Mouse (Mus musculus): Measurements from ENCODE around the gene Xpo6. TPM values are rescaled to one million over a fixed set of nuclear protein-coding genes. Genes with fewer than 3 reads are reported as not detected.
A peak's percentile ranks its signal among the peaks of the same experiment; 100 is the strongest.

The Xpo6 gene
- total RNA-seq, 1 experiment, result 92.7 TPM

- Histone ChIP-seq H3K9me3 (ENCODE audit: control insufficient read depth, insufficient read depth, low read depth, low read length) (no peaks in the 10 kb centered on the region), H3K4me1 (ENCODE audit: control insufficient read depth in 2 of 2, insufficient read depth in 2 of 2, low read length in 2 of 2, poor library complexity in 1 of 2) (peaks cover 14 to 16% of the 10 kb centered on the region in 2 experiments), H3K9ac (ENCODE audit: insufficient read depth, low read depth, low read length, poor library complexity, severe bottlenecking) (no peak overlapping the region), H3K27ac (ENCODE audit: insufficient read depth, low read depth, low read length, poor library complexity, severe bottlenecking) (peak overlapping the region; percentile 36; the same call in 1 of the 2 replicates), H3K36me3 (ENCODE audit: control insufficient read depth, insufficient read depth, low read length, poor library complexity, severe bottlenecking) (no peaks in the 10 kb centered on the region), H3K4me3 (ENCODE audit: insufficient read depth in 1 of 2, low read depth in 1 of 2, low read length in 2 of 2, poor library complexity in 1 of 2, severe bottlenecking in 1 of 2) (no peak overlapping the region)
- in situ Hi-C loops (cut with MboI; ENCODE audit: low sequenced_read_pairs in 2 of 2, unreplicated experiment in 2 of 2), result no loop called here
- TF ChIP-seq HCFC1 (IDR thresholded peaks at IDR 0.05; ENCODE audit: borderline replicate concordance, insufficient read depth, low read length) (no peak), MAFK (IDR thresholded peaks at IDR 0.05; ENCODE audit: insufficient read depth, low read depth, low read length) (no peak)
- DNase-seq (ENCODE audit: low read depth, low spot score), result no peak
These were observed 18.8 kb downstream of the Xpo6 start for GRCm38 (mm10) chr7:126181487-126181886.

DNA sequence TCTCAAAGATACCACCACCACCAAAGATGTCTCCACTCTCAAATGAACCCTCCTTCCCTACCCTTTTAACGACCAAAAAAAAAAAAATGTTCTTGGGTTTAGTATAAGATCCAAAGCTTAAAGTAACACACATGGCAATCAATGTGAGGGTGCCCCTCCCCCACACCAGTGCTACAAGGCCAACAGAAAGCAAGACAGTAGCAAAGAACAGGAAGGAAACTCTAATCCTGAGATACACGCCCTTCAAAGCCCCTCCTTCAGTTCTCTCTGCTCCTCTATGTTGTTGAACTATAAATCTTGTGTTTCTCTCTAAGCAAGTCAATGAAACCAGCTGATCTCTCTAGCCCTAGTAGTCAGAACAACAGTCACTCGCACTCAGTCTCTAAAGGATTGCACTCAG, 19.3 kb downstream of the Xpo6 start:
- peak overlapping the region; percentile 36; the same call in 1 of the 2 replicates for H3K27ac ChIP-seq (ENCODE audit: insufficient read depth, low read depth, low read length, poor library complexity, severe bottlenecking)
- TF ChIP-seq MAFK (IDR thresholded peaks at IDR 0.05; ENCODE audit: insufficient read depth, low read depth, low read length), result no peak
- TF ChIP-seq HCFC1 (IDR thresholded peaks at IDR 0.05; ENCODE audit: borderline replicate concordance, insufficient read depth, low read length), result no peak
- TF ChIP-seq ZC3H11A (IDR thresholded peaks at IDR 0.05; ENCODE audit: borderline replicate concordance, low read depth, low read length), result no peak
- TF ChIP-seq CHD2 (IDR thresholded peaks at IDR 0.05; ENCODE audit: low read depth, low read length), result no peak
- TF ChIP-seq ZNF384 (IDR thresholded peaks at IDR 0.05; ENCODE audit: low read depth, low read length), result no peak

GRCm38 (mm10) chr7:126178804-126179203, 21.5 kb downstream of the Xpo6 start:
- peaks cover 16% of the 10 kb centered on the region in 2 experiments for H3K4me1 ChIP-seq (ENCODE audit: control insufficient read depth in 2 of 2, insufficient read depth in 2 of 2, low read length in 2 of 2, poor library complexity in 1 of 2)
- peaks cover 3% of the 10 kb centered on the region; the same call in 1 of the 2 replicates for H3K36me3 ChIP-seq (ENCODE audit: control insufficient read depth, insufficient read depth, low read length, poor library complexity, severe bottlenecking)
- in situ Hi-C loops (cut with MboI; ENCODE audit: low sequenced_read_pairs in 2 of 2, unreplicated experiment in 2 of 2), result no loop called here
- TF ChIP-seq CHD2 (IDR thresholded peaks at IDR 0.05; ENCODE audit: low read depth, low read length) (no peak), ZC3H11A (IDR thresholded peaks at IDR 0.05; ENCODE audit: borderline replicate concordance, low read depth, low read length) (no peak), HCFC1 (IDR thresholded peaks at IDR 0.05; ENCODE audit: borderline replicate concordance, insufficient read depth, low read length) (no peak), ZNF384 (IDR thresholded peaks at IDR 0.05; ENCODE audit: low read depth, low read length) (no peak), MAFK (IDR thresholded peaks at IDR 0.05; ENCODE audit: insufficient read depth, low read depth, low read length) (no peak)
- no peaks in the 10 kb centered on the region for H3K9me3 ChIP-seq (ENCODE audit: control insufficient read depth, insufficient read depth, low read depth, low read length)
- no peak overlapping the region for H3K9ac ChIP-seq (ENCODE audit: insufficient read depth, low read depth, low read length, poor library complexity, severe bottlenecking)
- DNase-seq (ENCODE audit: low read depth, low spot score), result no peak
- H3K4me3 ChIP-seq (ENCODE audit: insufficient read depth in 1 of 2, low read depth in 1 of 2, low read length in 2 of 2, poor library complexity in 1 of 2, severe bottlenecking in 1 of 2), result no peak overlapping the region
- no peak overlapping the region for H3K27ac ChIP-seq (ENCODE audit: insufficient read depth, low read depth, low read length, poor library complexity, severe bottlenecking)

More for the DNA sequence above, 19.3 kb downstream of the Xpo6 start:
- Histone ChIP-seq H3K4me1 (ENCODE audit: control insufficient read depth in 2 of 2, insufficient read depth in 2 of 2, low read length in 2 of 2, poor library complexity in 1 of 2) (peaks cover 14 to 16% of the 10 kb centered on the region in 2 experiments), H3K9ac (ENCODE audit: insufficient read depth, low read depth, low read length, poor library complexity, severe bottlenecking) (no peak overlapping the region), H3K4me3 (ENCODE audit: insufficient read depth in 1 of 2, low read depth in 1 of 2, low read length in 2 of 2, poor library complexity in 1 of 2, severe bottlenecking in 1 of 2) (no peak overlapping the region), H3K36me3 (ENCODE audit: control insufficient read depth, insufficient read depth, low read length, poor library complexity, severe bottlenecking) (no peaks in the 10 kb centered on the region), H3K9me3 (ENCODE audit: control insufficient read depth, insufficient read depth, low read depth, low read length) (no peaks in the 10 kb centered on the region)
- no peak for DNase-seq (ENCODE audit: low read depth, low spot score)
- in situ Hi-C loops (cut with MboI; ENCODE audit: low sequenced_read_pairs in 2 of 2, unreplicated experiment in 2 of 2), result no loop called here

DNA sequence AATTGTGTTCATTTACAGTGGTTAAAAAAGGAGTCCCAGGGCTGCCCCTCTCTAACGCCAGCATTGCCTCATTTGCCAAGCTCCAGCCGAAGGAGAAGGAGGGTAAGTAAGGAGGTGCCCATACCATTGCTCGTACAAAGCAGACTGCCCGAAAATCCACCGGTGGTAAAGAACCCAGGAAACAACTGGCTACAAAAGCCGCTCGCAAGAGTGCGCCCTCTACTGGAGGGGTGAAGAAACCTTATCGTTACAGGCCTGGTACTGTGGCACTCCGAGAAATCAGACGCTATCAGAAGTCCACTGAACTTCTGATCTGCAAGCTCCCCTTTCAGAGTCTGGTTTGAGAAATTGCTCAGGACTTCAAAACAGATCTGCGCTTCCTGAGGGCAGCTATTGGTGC, 24.3 kb downstream of the Xpo6 start:
- in situ Hi-C loops (cut with MboI; ENCODE audit: low sequenced_read_pairs in 2 of 2, unreplicated experiment in 2 of 2), result no loop called here
- H3K4me1 ChIP-seq (ENCODE audit: control insufficient read depth in 2 of 2, insufficient read depth in 2 of 2, low read length in 2 of 2, poor library complexity in 1 of 2), result peaks cover 7 to 8% of the 10 kb centered on the region in 2 experiments; a peak in 3 of 4 replicates
- H3K4me3 ChIP-seq (ENCODE audit: insufficient read depth in 1 of 2, low read depth in 1 of 2, low read length in 2 of 2, poor library complexity in 1 of 2, severe bottlenecking in 1 of 2), result no peak overlapping the region
- peaks cover 8% of the 10 kb centered on the region; the same call in 1 of the 2 replicates for H3K36me3 ChIP-seq (ENCODE audit: control insufficient read depth, insufficient read depth, low read length, poor library complexity, severe bottlenecking)
- DNase-seq (ENCODE audit: low read depth, low spot score), result no peak
- H3K27ac ChIP-seq (ENCODE audit: insufficient read depth, low read depth, low read length, poor library complexity, severe bottlenecking), result no peak overlapping the region
- H3K9ac ChIP-seq (ENCODE audit: insufficient read depth, low read depth, low read length, poor library complexity, severe bottlenecking), result no peak overlapping the region
- TF ChIP-seq ZNF384 (IDR thresholded peaks at IDR 0.05; ENCODE audit: low read depth, low read length), result no peak
- no peak for TF ChIP-seq ZC3H11A (IDR thresholded peaks at IDR 0.05; ENCODE audit: borderline replicate concordance, low read depth, low read length)
- TF ChIP-seq CHD2 (IDR thresholded peaks at IDR 0.05; ENCODE audit: low read depth, low read length), result no peak
- no peak for TF ChIP-seq MAFK (IDR thresholded peaks at IDR 0.05; ENCODE audit: insufficient read depth, low read depth, low read length)
- TF ChIP-seq HCFC1 (IDR thresholded peaks at IDR 0.05; ENCODE audit: borderline replicate concordance, insufficient read depth, low read length), result no peak
- H3K9me3 ChIP-seq (ENCODE audit: control insufficient read depth, insufficient read depth, low read depth, low read length), result no peaks in the 10 kb centered on the region

- no peak overlapping the region for H3K27ac ChIP-seq (ENCODE audit: insufficient read depth, low read depth, low read length, poor library complexity, severe bottlenecking)
- H3K4me1 ChIP-seq (ENCODE audit: control insufficient read depth in 2 of 2, insufficient read depth in 2 of 2, low read length in 2 of 2, poor library complexity in 1 of 2), result peaks cover 2 to 6% of the 10 kb centered on the region in 2 experiments; a peak in 2 of 4 replicates
- no peak for DNase-seq (ENCODE audit: low read depth, low spot score)
- H3K4me3 ChIP-seq (ENCODE audit: insufficient read depth in 1 of 2, low read depth in 1 of 2, low read length in 2 of 2, poor library complexity in 1 of 2, severe bottlenecking in 1 of 2), result no peak overlapping the region
- TF ChIP-seq HCFC1 (IDR thresholded peaks at IDR 0.05; ENCODE audit: borderline replicate concordance, insufficient read depth, low read length) (no peak), ZC3H11A (IDR thresholded peaks at IDR 0.05; ENCODE audit: borderline replicate concordance, low read depth, low read length) (no peak), ZNF384 (IDR thresholded peaks at IDR 0.05; ENCODE audit: low read depth, low read length) (no peak), CHD2 (IDR thresholded peaks at IDR 0.05; ENCODE audit: low read depth, low read length) (no peak), MAFK (IDR thresholded peaks at IDR 0.05; ENCODE audit: insufficient read depth, low read depth, low read length) (no peak)
- in situ Hi-C loops (cut with MboI; ENCODE audit: low sequenced_read_pairs in 2 of 2, unreplicated experiment in 2 of 2), result no loop called here
- H3K36me3 ChIP-seq (ENCODE audit: control insufficient read depth, insufficient read depth, low read length, poor library complexity, severe bottlenecking), result peaks cover 11% of the 10 kb centered on the region
- H3K9ac ChIP-seq (ENCODE audit: insufficient read depth, low read depth, low read length, poor library complexity, severe bottlenecking), result no peak overlapping the region
- H3K9me3 ChIP-seq (ENCODE audit: control insufficient read depth, insufficient read depth, low read depth, low read length), result no peaks in the 10 kb centered on the region
These were observed 24.8 kb downstream of the Xpo6 start for GRCm38 (mm10) chr7:126175456-126175855.
